Mouse (Mus musculus) MEL (cell line): Measurements from ENCODE around the gene Synpo2.

Experiments
- CHD1 ChIP-seq: IDR thresholded peaks from 2 replicates; pipeline ENCODE4 v1.6.1; 2012; ENCODE audit warnings: low read depth, mild to moderate bottlenecking, inconsistent platforms, low read length, improper control_type of control experiment
- CTCF ChIP-seq, 3 experiments: IDR thresholded peaks in 2 of 3; conservative IDR thresholded peaks in 1 of 3; 2 replicates each; pipeline ENCODE4 v1.5.1; 2011 to 2012; ENCODE audit warnings: low read length in 3 of 3, low read depth in 2 of 3, mild to moderate bottlenecking in 2 of 3, improper control_type of control experiment in 1 of 3, inconsistent platforms in 1 of 3, mixed read lengths in 1 of 3, moderate library complexity in 1 of 3; ENCODE audit not compliant: control insufficient read depth in 1 of 3, insufficient read depth in 1 of 3, poor library complexity in 1 of 3, severe bottlenecking in 1 of 3
- EP300 ChIP-seq, 2 experiments: IDR thresholded peaks; 2 replicates each; pipeline ENCODE4 v1.6.1; 2011; ENCODE audit warnings: improper control_type of control experiment in 2 of 2, low read length in 2 of 2, low read depth in 1 of 2, mild to moderate bottlenecking in 1 of 2
- ETS1 ChIP-seq: IDR thresholded peaks from 2 replicates; pipeline ENCODE4 v1.6.1; 2012; ENCODE audit warnings: low read depth, mild to moderate bottlenecking, inconsistent platforms, low read length, improper control_type of control experiment, moderate library complexity
- MAX ChIP-seq: IDR thresholded peaks from 2 replicates; pipeline ENCODE4 v1.6.1; 2011; ENCODE audit warnings: low read length, improper control_type of control experiment
- POLR2A ChIP-seq, 2 experiments: IDR thresholded peaks; 2 replicates each; pipeline ENCODE4 v1.6.1; 2011 to 2012; ENCODE audit warnings: low read length in 2 of 2, mild to moderate bottlenecking in 2 of 2, control low read depth in 1 of 2, improper control_type of control experiment in 1 of 2, low read depth in 1 of 2, moderate library complexity in 1 of 2; ENCODE audit not compliant: control insufficient read depth in 1 of 2, insufficient read depth in 1 of 2, poor library complexity in 1 of 2
- TAL1 ChIP-seq: IDR thresholded peaks from 2 replicates; pipeline ENCODE4 v1.6.1; 2012; ENCODE audit warnings: mild to moderate bottlenecking, inconsistent platforms, low read length, moderate library complexity, mixed read lengths
- TCF12 ChIP-seq: IDR thresholded peaks from 2 replicates; pipeline ENCODE4 v1.6.1; 2014; ENCODE audit warnings: low read depth, mild to moderate bottlenecking, inconsistent platforms, low read length, improper control_type of control experiment, moderate library complexity
- UBTF ChIP-seq: IDR thresholded peaks from 2 replicates; pipeline ENCODE4 v1.6.1; 2012; ENCODE audit warnings: low read depth, mild to moderate bottlenecking, inconsistent platforms, low read length, improper control_type of control experiment, moderate library complexity, borderline replicate concordance; ENCODE audit not compliant: insufficient read depth
- USF1 ChIP-seq: IDR thresholded peaks from 2 replicates; pipeline ENCODE4 v1.6.1; 2014; ENCODE audit warnings: low read depth, mild to moderate bottlenecking, inconsistent platforms, low read length, improper control_type of control experiment, moderate library complexity

DNA sequence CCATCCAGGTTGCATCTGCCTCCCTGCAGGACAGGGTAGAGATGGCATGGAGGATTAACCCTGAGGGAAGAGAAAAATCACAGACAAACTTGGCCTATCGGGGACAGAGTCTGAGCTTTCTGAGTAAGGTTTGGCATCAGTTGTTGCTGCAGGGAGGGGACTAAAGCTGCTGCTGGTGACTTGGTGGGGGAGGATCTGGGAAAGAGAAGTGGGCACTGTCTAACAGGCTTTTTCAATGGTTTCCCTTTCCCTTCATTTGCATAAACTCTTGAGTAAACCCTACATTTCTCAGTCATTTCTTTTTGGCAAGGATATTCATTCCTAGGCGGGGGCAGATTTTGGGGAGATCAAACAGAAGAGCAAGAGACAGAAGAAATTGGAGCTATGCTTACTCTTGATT, 174.0 kb downstream of the Synpo2 start:
- TF ChIP-seq USF1: no peak
- no peak for TF ChIP-seq CHD1
- no peak for TF ChIP-seq CTCF (IDR thresholded peaks at IDR 0.05 in 2 of 3, conservative IDR thresholded peaks at IDR 0.05 in 1 of 3; ENCODE audit: control insufficient read depth in 1 of 3, insufficient read depth in 1 of 3, low read depth in 2 of 3, low read length in 3 of 3, poor library complexity in 1 of 3, severe bottlenecking in 1 of 3)
- no peak for TF ChIP-seq UBTF
- no peak for TF ChIP-seq MAX
- no peak for TF ChIP-seq EP300 (IDR thresholded peaks at IDR 0.05; ENCODE audit: low read depth in 1 of 2, low read length in 2 of 2)
- TF ChIP-seq POLR2A (IDR thresholded peaks at IDR 0.05; ENCODE audit: control insufficient read depth in 1 of 2, insufficient read depth in 1 of 2, low read depth in 1 of 2, low read length in 2 of 2, poor library complexity in 1 of 2): no peak
- no peak for TF ChIP-seq ETS1
- no peak for TF ChIP-seq TAL1
- TF ChIP-seq TCF12: no peak
